Mouse (Mus musculus): ENCODE data around the gene Dnal1. TPM values are rescaled to one million over a fixed set of nuclear protein-coding genes. Genes with fewer than 3 reads are reported as not detected.
A peak's percentile ranks its signal among the peaks of the same experiment; 100 is the strongest.

Dnal1 gene
- total RNA-seq, 2 experiments from 2014 or later = 99.1 to 107 TPM

GRCm38 (mm10) chr12:84113676-84114075 is 490 bp upstream of the Dnal1 start:
- no peak for DNase-seq (ENCODE audit: extremely low spot score in 1 of 2, low spot score in 2 of 2)
- intact Hi-C loops (cut with DNase I) = no loop called here

GRCm38 (mm10) chr12:84119584-84119983 is 5.4 kb downstream of the Dnal1 start:
- intact Hi-C loops (cut with DNase I) = no loop called here
- DNase-seq (ENCODE audit: extremely low spot score in 1 of 2, low spot score in 2 of 2) = no peak

- intact Hi-C loops (cut with DNase I) = no loop called here
- DNase-seq (ENCODE audit: extremely low spot score in 1 of 2, low spot score in 2 of 2) = no peak
Observed at GRCm38 (mm10) chr12:84125892-84126291, 11.7 kb downstream of the Dnal1 start.

GRCm38 (mm10) chr12:84126899-84127298 is 12.7 kb downstream of the Dnal1 start:
- no peak for DNase-seq (ENCODE audit: extremely low spot score in 1 of 2, low spot score in 2 of 2)
- intact Hi-C loops (cut with DNase I) = no loop called here

- DNase-seq (ENCODE audit: extremely low spot score in 1 of 2, low spot score in 2 of 2) = no peak
- intact Hi-C loops (cut with DNase I) = no loop called here
Observed at GRCm38 (mm10) chr12:84128576-84128975, 14.4 kb downstream of the Dnal1 start.

GRCm38 (mm10) chr12:84129931-84130330 is 15.8 kb downstream of the Dnal1 start:
- no peak for DNase-seq (ENCODE audit: extremely low spot score in 1 of 2, low spot score in 2 of 2)
- intact Hi-C loops (cut with DNase I) = no loop called here

GRCm38 (mm10) chr12:84132265-84132664 is 18.1 kb downstream of the Dnal1 start:
- intact Hi-C loops (cut with DNase I) = no loop called here
- DNase-seq (ENCODE audit: extremely low spot score in 1 of 2, low spot score in 2 of 2) = no peak

- no peak for DNase-seq (ENCODE audit: extremely low spot score in 1 of 2, low spot score in 2 of 2)
- intact Hi-C loops (cut with DNase I) = no loop called here
Observed at GRCm38 (mm10) chr12:84137131-84137530, 23.0 kb downstream of the Dnal1 start.

GRCm38 (mm10) chr12:84140135-84140534 is 26.0 kb downstream of the Dnal1 start:
- intact Hi-C loops (cut with DNase I) = no loop called here
- DNase-seq (ENCODE audit: extremely low spot score in 1 of 2, low spot score in 2 of 2) = no peak

- intact Hi-C loops (cut with DNase I) = no loop called here
- no peak for DNase-seq (ENCODE audit: extremely low spot score in 1 of 2, low spot score in 2 of 2)
Observed at GRCm38 (mm10) chr12:84141271-84141670, 27.1 kb downstream of the Dnal1 start.

- no peak for DNase-seq (ENCODE audit: extremely low spot score in 1 of 2, low spot score in 2 of 2)
- intact Hi-C loops (cut with DNase I) = no loop called here
Observed at GRCm38 (mm10) chr12:84142281-84143050, 28.3 kb downstream of the Dnal1 start.

- intact Hi-C loops (cut with DNase I) = no loop called here
- peak; percentile 85 to 91 for DNase-seq (ENCODE audit: extremely low spot score in 1 of 2, low spot score in 2 of 2)
Observed at GRCm38 (mm10) chr12:84147954-84148621, 33.9 kb downstream of the Dnal1 start, which contains the start of gene Pnma1. Gene Pnma1, minus strand, starts transcription at chr12:84148489.

GRCm38 (mm10) chr12:84148622-84149012 is 34.5 kb downstream of the Dnal1 start:
- no peak for DNase-seq (ENCODE audit: extremely low spot score in 1 of 2, low spot score in 2 of 2)
- intact Hi-C loops (cut with DNase I) = no loop called here

- intact Hi-C loops (cut with DNase I) = no loop called here
- DNase-seq (ENCODE audit: extremely low spot score in 1 of 2, low spot score in 2 of 2) = no peak
Observed at GRCm38 (mm10) chr12:84149971-84150370, 35.8 kb downstream of the Dnal1 start.

GRCm38 (mm10) chr12:84150976-84151375 is 36.8 kb downstream of the Dnal1 start:
- intact Hi-C loops (cut with DNase I) = no loop called here
- DNase-seq (ENCODE audit: extremely low spot score in 1 of 2, low spot score in 2 of 2) = peak in 1 of 2 experiments; percentile 33

GRCm38 (mm10) chr12:84151911-84152310 is 37.7 kb downstream of the Dnal1 start:
- no peak for DNase-seq (ENCODE audit: extremely low spot score in 1 of 2, low spot score in 2 of 2)
- intact Hi-C loops (cut with DNase I) = no loop called here

GRCm38 (mm10) chr12:84152352-84153190 is 38.4 kb downstream of the Dnal1 start:
- DNase-seq (ENCODE audit: extremely low spot score in 1 of 2, low spot score in 2 of 2) = peak in 1 of 2 experiments; percentile 30
- intact Hi-C loops (cut with DNase I) = no loop called here

- intact Hi-C loops (cut with DNase I) = no loop called here
- DNase-seq (ENCODE audit: extremely low spot score in 1 of 2, low spot score in 2 of 2) = no peak
Observed at GRCm38 (mm10) chr12:84153414-84153813, 39.2 kb downstream of the Dnal1 start.

- intact Hi-C loops (cut with DNase I) = no loop called here
- peak in 1 of 2 experiments; percentile 24 for DNase-seq (ENCODE audit: extremely low spot score in 1 of 2, low spot score in 2 of 2)
Observed at GRCm38 (mm10) chr12:84154786-84155522, 40.8 kb downstream of the Dnal1 start.
